Mouse (Mus musculus): Measurements from ENCODE around the gene 4930402F06Rik.
A peak's percentile ranks its signal among the peaks of the same experiment; 100 is the strongest.

4930402F06Rik gene

DNA sequence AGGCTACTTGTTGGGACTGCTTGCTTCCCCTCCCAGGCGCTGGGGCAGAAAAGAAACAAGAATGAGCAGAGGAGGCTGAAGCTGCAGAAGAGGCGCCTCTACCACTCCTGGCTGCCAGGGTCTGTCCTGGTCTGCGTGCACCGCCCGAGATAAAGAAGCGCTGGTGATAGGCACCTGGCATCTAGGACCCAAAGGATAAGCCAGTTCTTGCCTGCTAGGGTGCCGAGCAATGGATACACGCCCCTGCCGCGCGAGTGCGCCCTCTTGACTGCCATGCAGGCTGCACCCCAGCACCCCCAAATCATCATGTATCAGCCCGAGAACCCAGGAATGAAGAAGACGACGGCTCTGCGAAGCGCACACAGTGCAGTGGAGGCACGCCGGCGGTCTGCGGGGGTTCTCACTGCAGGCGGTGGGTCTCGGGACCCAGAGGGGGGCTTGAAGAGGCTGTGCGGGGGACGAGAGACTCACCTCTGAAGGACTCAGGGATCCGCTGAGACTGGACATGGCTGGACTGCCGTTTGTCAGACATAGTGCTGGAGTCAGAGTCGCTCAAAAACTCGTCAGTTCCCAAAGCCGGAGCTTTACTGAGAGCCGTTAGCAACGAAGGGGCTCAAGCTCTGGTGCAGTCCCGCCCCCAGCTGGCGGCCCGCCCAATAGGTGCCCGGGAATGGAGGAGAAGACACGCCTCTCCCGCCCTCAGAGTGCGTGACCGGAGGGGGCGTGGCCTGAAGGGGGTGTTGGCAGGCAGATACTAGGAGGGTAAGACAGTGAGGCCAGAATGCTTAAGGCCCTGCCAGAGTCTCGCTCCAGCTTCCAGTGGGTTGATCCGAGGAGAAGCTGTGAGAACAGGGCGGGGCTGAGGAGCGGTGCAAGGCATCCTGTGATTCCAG is 60.3 kb downstream of the 4930402F06Rik start, which contains the start of gene Stom:
TSS of gene Stom (minus strand) at position 589 of the 893 bp plus-strand sequence.
- peak; percentile 99 for DNase-seq

DNA sequence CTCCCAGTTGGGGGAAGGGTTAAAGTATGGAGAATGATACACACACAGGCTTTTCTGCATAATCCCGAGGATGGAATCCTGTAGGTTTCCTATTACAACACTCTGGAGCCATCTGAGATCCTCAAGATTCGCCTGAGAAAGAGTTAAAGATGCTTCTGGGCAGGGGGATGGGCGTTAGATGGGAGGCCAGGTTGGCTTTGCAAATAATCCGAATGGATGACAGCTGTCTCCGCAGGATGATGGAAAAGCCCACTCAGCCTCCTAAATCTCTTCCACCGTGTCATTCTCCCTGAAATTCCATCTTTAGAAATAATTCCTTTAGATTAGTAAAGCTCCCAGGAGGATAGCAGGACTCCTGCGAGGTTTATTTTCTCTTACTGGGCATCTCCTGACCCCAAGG is 61.4 kb downstream of the 4930402F06Rik start:
- no peak for DNase-seq

DNA sequence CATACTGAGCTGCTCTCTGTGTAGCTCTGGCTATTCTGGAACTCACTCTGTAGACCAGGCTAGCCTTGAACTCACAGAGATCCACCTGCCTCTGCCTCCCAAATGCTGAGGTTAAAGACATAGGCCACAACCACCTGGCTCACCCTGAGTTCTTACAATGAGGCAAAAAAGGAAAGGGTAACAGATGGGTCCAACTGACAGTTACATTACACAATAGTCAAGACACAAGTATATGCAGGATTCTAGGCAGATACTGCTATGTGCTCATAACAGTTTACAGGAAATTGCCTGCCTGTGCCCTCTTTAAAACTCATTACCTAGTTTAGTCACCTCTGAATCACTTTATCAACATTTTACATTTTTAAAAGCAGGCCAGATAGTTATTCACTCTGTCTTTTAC is 63.3 kb downstream of the 4930402F06Rik start:
- no peak for DNase-seq

DNA sequence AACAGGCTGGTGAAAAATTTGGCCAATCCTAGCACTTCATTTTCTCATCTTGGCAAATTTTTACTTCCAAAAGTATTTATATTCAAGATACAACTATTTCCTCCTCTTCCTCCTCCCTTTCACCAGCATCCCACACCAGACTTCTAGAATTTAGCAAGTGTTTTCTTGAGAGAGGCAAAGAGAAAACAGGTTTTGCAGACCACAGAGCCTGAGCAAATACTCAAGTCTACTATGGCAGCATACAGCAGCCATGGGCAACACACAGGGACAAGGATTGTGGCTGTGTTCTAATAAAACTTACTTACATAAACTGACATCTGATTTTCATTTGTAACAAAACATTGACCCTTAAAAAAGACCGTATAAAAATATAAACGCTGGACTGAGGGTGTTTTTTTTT is 65.8 kb downstream of the 4930402F06Rik start:
- no peak for DNase-seq

DNA sequence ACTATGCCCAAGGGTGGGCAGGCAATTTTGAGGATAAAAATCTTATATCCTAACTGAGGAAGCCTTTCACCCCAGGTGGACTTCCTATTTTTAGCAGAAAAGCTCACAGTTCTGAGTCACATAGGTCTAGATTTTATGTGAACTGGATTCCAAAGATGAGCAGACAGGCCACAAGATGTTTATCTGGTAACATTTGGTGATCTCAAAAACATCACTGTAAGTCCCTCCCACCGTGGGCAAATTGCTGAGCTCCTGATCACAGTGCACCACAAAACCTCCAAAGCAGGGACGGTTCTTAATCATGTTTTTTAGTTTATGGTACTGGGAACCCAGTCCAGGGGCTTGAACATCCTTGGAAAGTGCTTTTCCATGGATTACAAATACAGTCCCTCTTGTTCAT is 67.9 kb downstream of the 4930402F06Rik start:
- no peak for DNase-seq

DNA sequence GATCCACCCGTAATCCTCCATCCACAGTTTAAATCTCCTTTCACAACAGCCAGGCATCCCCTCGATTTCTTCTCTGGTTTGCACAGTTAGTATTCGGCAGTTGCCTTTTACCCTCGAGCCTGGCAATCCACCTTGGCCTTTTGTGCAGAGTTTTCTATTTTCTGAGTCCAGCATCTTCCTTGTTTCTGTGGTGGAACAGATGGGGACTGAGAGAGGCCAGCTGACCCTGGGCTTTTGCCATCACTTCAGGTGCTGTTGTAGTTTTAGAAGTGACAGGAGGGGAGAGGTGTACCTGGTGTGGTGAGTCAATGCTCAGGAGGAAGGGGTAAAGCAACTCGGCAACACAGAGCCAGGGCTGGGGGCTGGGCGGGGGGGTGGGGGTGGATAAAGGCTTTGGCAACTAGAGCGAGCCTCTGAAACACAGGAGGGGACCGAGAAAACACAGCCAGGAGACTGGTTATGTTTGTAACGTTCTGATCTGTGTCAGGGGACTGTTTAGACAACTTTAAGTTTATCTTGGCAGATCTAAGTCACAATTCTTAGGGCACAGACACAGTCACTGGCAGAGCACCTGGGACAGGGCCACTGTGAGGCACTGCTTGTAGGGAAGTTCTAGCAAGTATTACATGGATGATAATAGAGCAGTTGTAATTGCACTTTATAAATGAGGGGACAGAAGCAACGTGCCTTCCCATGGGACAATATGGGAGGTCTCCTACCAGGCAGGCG is 68.7 kb downstream of the 4930402F06Rik start:
- DNase-seq: no peak

DNA sequence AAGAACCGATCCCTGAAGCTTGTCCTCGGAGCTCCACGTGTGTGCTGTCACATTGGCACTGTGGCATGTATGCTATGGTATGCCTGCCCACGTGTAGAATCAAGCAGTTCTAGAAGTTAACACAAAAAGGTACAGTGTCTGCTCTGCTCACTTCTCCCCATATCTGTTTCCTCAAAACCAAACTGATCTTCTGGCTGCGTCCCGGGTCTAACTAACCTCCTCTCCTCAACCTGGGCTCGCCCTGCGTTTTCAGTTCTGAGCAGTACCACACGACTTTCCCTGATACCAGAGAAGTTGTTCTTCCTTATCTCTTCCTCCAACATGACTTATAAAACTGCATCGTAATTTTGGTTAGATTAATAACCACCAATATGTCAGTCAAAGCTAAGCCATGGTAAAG is 69.4 kb downstream of the 4930402F06Rik start:
- DNase-seq: no peak

DNA sequence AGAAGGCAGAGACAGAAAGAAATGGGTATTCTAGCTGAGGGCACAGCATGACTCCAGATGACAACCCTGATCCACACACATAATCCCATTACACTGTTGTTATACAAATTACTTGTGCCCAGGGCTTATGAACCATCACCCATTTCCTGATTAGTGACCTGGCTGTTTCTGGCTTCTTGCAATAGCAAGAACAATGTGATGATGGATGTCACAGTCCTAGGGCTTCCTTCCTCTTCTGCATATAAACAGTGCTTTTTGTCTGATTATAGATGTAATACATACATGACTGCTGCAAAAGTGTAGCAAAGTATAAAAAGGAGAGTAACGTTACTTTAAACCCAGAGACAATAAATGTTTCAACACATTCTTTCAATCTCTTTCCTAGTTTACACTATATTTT is 70.0 kb downstream of the 4930402F06Rik start:
- no peak for DNase-seq

DNA sequence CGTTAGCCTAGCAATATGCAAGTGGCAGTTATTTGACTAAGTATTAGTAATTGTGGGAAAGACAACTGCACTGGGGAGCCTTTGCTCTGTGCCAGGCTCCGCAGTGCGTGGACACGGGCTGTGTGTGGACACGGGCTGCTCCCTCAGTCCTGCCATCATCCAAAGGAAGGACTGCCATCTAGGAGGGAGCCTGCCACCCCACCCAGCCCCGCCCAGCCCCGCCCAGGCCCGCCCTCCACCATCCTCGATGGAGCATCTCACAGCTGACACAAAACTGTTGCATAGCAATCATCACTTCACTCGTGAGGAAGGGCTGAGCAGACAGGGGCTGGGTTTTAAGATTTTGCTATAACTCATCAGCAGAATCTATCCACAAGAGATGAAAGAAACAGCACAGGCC is 71.0 kb downstream of the 4930402F06Rik start:
- DNase-seq: no peak

Measured in kidney, adult 11 months (tissue).